Mouse (Mus musculus) limb, embryonic 10.5 days (tissue): Measurements from ENCODE around the gene Vmn2r8. TPM values are rescaled to one million over a fixed set of nuclear protein-coding genes. Genes with fewer than 3 reads are reported as not detected.

ENCODE experiments used
- DNase-seq: peaks from one replicate; pipeline ENCODE4 v3.0.0-alpha.2; 2017; ENCODE audit warnings: low spot score
- H3K27ac ChIP-seq: fragments of 300-500 bp; sonication (generic); 2 replicates; pipeline ENCODE4 v1.5.1; 2016; ENCODE audit warnings: mild to moderate bottlenecking
- H3K27me3 ChIP-seq: fragments of 300-500 bp; sonication (generic); 2 replicates; pipeline ENCODE4 v1.6.1; 2016; ENCODE audit warnings: low read depth, mild to moderate bottlenecking; ENCODE audit not compliant: poor library complexity, severe bottlenecking
- H3K36me3 ChIP-seq: fragments of 300-500 bp; sonication (generic); 2 replicates; pipeline ENCODE4 v1.6.1; 2016; ENCODE audit warnings: mild to moderate bottlenecking, moderate library complexity
- H3K4me1 ChIP-seq: fragments of 300-500 bp; sonication (generic); 2 replicates; pipeline ENCODE4 v1.6.1; 2016
- H3K4me3 ChIP-seq: fragments of 300-500 bp; sonication (generic); 2 replicates; pipeline ENCODE4 v1.5.1; 2016; ENCODE audit warnings: mild to moderate bottlenecking, moderate library complexity
- H3K9me3 ChIP-seq: fragments of 300-500 bp; sonication (generic); replicated peaks from 2 replicates; pipeline ENCODE4 v1.6.1; 2016; ENCODE audit warnings: mild to moderate bottlenecking
- WGBS: fragments of 180-500 bp; shearing (Covaris S2); methylation state at CpG from one replicate; pipeline ENCODE4 v1.1.7; 2016; 5-methylcytosine and 5-hydroxymethylcytosine counted together
- polyA plus RNA-seq: library from polyadenylated mRNA; unstranded; fragments of >200 nt; fragmentation: Nextera tagmentation; extraction: Ambion mirVana; gene quantifications from 2 replicates; pipeline ENCODE4 v1.2.1, GENCODE M21; 2016

The Vmn2r8 gene
- polyA plus RNA-seq, 1 experiment from 2014 or later: not detected

GRCm38 (mm10) chr5:108744629-108745028, 64.0 kb downstream of the Vmn2r8 start:
- Histone ChIP-seq H3K4me3 (no peak overlapping the region), H3K4me1 (no peaks in the 10 kb centered on the region), H3K9me3 (no peaks in the 10 kb centered on the region), H3K27me3 (no peaks in the 10 kb centered on the region), H3K36me3 (no peaks in the 10 kb centered on the region), H3K27ac (no peak overlapping the region)
- DNase-seq: no peak
- WGBS: 85% methylated on average over 3 of the region's 3 CpGs

- DNase-seq: no peak
- WGBS: 66% methylated on average over 2 of the region's 2 CpGs
- H3K36me3 ChIP-seq: no peaks in the 10 kb centered on the region
Observed at GRCm38 (mm10) chr5:108743856-108744255, 64.8 kb downstream of the Vmn2r8 start.

GRCm38 (mm10) chr5:108742596-108742995, 66.1 kb downstream of the Vmn2r8 start:
- Histone ChIP-seq H3K36me3 (no peaks in the 10 kb centered on the region), H3K9me3 (no peaks in the 10 kb centered on the region), H3K4me1 (no peaks in the 10 kb centered on the region), H3K4me3 (no peak overlapping the region), H3K27me3 (no peaks in the 10 kb centered on the region), H3K27ac (no peak overlapping the region)
- 73% methylated on average over 2 of the region's 2 CpGs for WGBS
- DNase-seq: no peak

More at GRCm38 (mm10) chr5:108743856-108744255, 64.8 kb downstream of the Vmn2r8 start:
- Histone ChIP-seq H3K27me3 (no peaks in the 10 kb centered on the region), H3K4me3 (no peak overlapping the region), H3K4me1 (no peaks in the 10 kb centered on the region), H3K27ac (no peak overlapping the region), H3K9me3 (no peaks in the 10 kb centered on the region)

- 72% methylated on average over 2 of the region's 2 CpGs for WGBS
- Histone ChIP-seq H3K4me1 (no peaks in the 10 kb centered on the region), H3K36me3 (no peaks in the 10 kb centered on the region), H3K27ac (no peak overlapping the region), H3K4me3 (no peak overlapping the region), H3K27me3 (no peaks in the 10 kb centered on the region), H3K9me3 (no peaks in the 10 kb centered on the region)
- no peak for DNase-seq
Observed at GRCm38 (mm10) chr5:108741844-108742243, 66.8 kb downstream of the Vmn2r8 start.

Other genes with a start within 250 kb of the Vmn2r8 start
- 56.1 and 62.0 TPM in 2 replicates for gene Gak, start 179.1 kb downstream of the Vmn2r8 start, polyA plus RNA-seq
- 12.3 and 15.7 TPM in 2 replicates for gene Tmem175, start 179.1 kb downstream of the Vmn2r8 start, polyA plus RNA-seq
- 9.6 and 11.8 TPM in 2 replicates for gene Idua, start 148.5 kb downstream of the Vmn2r8 start, polyA plus RNA-seq
- 10.6 and 13.4 TPM in 2 replicates for gene Dgkq, start 139.2 kb downstream of the Vmn2r8 start, polyA plus RNA-seq
- gene Slc26a1, start 133.3 kb downstream of the Vmn2r8 start, polyA plus RNA-seq: 0.43 and 0.61 TPM in 2 replicates
- gene Fgfrl1, start 116.5 kb downstream of the Vmn2r8 start, polyA plus RNA-seq: 35.9 and 43.1 TPM in 2 replicates
- gene Rnf212, start 33.9 kb downstream of the Vmn2r8 start, polyA plus RNA-seq: 0.40 and 0.44 TPM in 2 replicates
- gene Tmed11, start 13.5 kb downstream of the Vmn2r8 start, polyA plus RNA-seq: not detected in 2 replicates
- gene Vmn2r9, start 43.8 kb upstream of the Vmn2r8 start, polyA plus RNA-seq: not detected in 2 replicates
- gene Vmn2r10, start 197.7 kb upstream of the Vmn2r8 start, polyA plus RNA-seq: not detected in 2 replicates